Mouse (Mus musculus): ENCODE measurements at regions not wholly inside any gene's neighbourhood (a gene's known extent, or its start where the extent isn't known, plus 50 kb on each side); places are given as distances from the start of the nearest gene placed in this dataset.
"Not testable (repeated sequence)": the region's sequence is repeated elsewhere in the genome, so short reads cannot be mapped to it uniquely, and the experiment has no call there.

GRCm38 (mm10) chr6:48175234-48175633 lies 88.8 kb upstream of the Zfp746 start:
- DNase-seq (ENCODE audit: low read depth, low spot score): no peak

- not testable (repeated sequence) for DNase-seq (ENCODE audit: low read depth, low spot score)
These were observed 86.4 kb upstream of the Zfp746 start for GRCm38 (mm10) chr6:48172769-48173168.

GRCm38 (mm10) chr6:48136851-48137250 lies 50.5 kb upstream of the Zfp746 start:
- DNase-seq (ENCODE audit: low read depth, low spot score): peak; percentile 65

Data from 3T3-L1 (cell line).